Mouse (Mus musculus) spleen, adult 2 months (tissue): ENCODE results near the gene Snx20.

Source experiments
- CTCF ChIP-seq: fragments of 200-500 bp; IDR thresholded peaks from 2 replicates; pipeline ENCODE4 v1.5.1; 2011; ENCODE audit warnings: mild to moderate bottlenecking, inconsistent platforms; ENCODE audit not compliant: insufficient read depth, insufficient read length, insufficient replicate concordance; ENCODE audit errors: extremely low read depth
- POLR2A ChIP-seq: fragments of 200-500 bp; IDR thresholded peaks from 2 replicates; pipeline ENCODE4 v1.6.1; 2011; ENCODE audit warnings: low read depth, low read length, inconsistent platforms

DNA sequence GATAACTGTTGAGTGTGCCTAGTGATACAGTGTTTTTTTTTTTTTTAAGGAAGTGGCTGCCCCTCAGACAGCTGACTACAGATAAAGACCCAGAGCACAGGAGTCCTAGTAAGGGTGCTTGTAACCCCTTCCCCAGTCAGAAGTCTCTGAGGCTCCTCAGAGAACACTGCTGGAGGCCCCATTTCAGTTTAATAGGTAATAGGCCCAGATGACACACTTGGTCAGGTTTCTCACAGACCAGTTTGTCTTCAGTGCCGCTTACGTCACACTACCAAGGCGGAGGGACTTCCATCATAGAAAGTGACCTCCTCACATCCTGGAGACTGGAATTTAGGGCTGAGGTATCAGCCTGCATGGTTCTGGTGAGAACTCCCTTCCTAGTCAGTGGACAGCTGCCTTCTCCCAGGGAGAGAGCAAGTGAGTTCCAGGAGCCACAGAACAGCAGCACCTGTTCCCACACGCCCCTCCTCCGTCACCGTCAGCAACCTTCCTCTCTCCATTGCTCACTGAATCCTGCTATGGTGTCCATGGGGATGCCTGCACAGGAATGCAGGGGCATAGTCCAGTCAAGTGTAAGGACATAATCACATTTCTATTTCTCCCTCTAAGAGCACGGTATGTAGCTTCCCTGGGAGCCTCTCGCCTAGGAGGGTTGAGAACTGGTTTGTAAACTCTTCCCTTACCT, 47.6 kb downstream of the Snx20 start:
- TF ChIP-seq CTCF: no peak
- TF ChIP-seq POLR2A: no peak
